Mouse (Mus musculus): ENCODE measurements around the gene Ankrd53. TPM values are rescaled to one million over a fixed set of nuclear protein-coding genes. Genes with fewer than 3 reads are reported as not detected.
"Not testable (repeated sequence)": the region's sequence is repeated elsewhere in the genome, so short reads cannot be mapped to it uniquely, and the experiment has no call there.

Ankrd53 gene
- polyA plus RNA-seq, 1 experiment from 2014 or later = 0.16 TPM

- Histone ChIP-seq H3K9ac (ENCODE audit: low read length) (peak within 1 kb of the TSS; percentile 72), H3K9me3 (ENCODE audit: control insufficient read depth, low read length) (no peaks in the 10 kb centered on the region), H3K4me3 (ENCODE audit: low read depth, low read length) (peak within 1 kb of the TSS; percentile 67), H3K27ac (replicated peaks; ENCODE audit: low read depth, low read length) (0 out of 2 replicates have a peak within 1 kb of the TSS, but pooled peaks have one; percentile 42), H3K36me3 (ENCODE audit: control insufficient read depth, insufficient read depth, low read length) (no peaks in the 10 kb centered on the region; the same call in 1 of the 2 replicates), H3K27me3 (ENCODE audit: control insufficient read depth, insufficient read depth, low read length) (no peaks in the 10 kb centered on the region), H3K4me2 (ENCODE audit: low read depth, severe bottlenecking) (peak within 1 kb of the TSS; percentile 86), H3K4me1 (ENCODE audit: control insufficient read depth, insufficient read depth, low read length) (peaks cover 9% of the 10 kb centered on the region)
- ATAC-seq (ENCODE audit: insufficient number of reproducible peaks, low FRiP score, low TSS enrichment, low read depth) = peak; percentile 83
- DNase-seq (ENCODE audit: low spot score) = peak; percentile 93
- WGBS = under 1% methylated on average over 44 of the region's 45 CpGs
Observed at GRCm38 (mm10) chr6:83775638-83776293, 13.3 kb downstream of the Ankrd53 start, which contains the start of gene Tex261. Tex261 (minus strand) TSS chr6:83775813.

GRCm38 (mm10) chr6:83778306-83778705 lies 15.9 kb downstream of the Ankrd53 start:
- WGBS = 77% methylated on average over 7 of the region's 7 CpGs
- Histone ChIP-seq H3K9ac (ENCODE audit: low read length) (no peak overlapping the region), H3K4me3 (ENCODE audit: low read depth, low read length) (no peak overlapping the region), H3K27ac (replicated peaks; ENCODE audit: low read depth, low read length) (no peak overlapping the region), H3K4me2 (ENCODE audit: low read depth, severe bottlenecking) (no peak overlapping the region), H3K36me3 (ENCODE audit: control insufficient read depth, insufficient read depth, low read length) (no peaks in the 10 kb centered on the region), H3K9me3 (ENCODE audit: control insufficient read depth, low read length) (no peaks in the 10 kb centered on the region), H3K27me3 (ENCODE audit: control insufficient read depth, insufficient read depth, low read length) (no peaks in the 10 kb centered on the region), H3K4me1 (ENCODE audit: control insufficient read depth, insufficient read depth, low read length) (peaks cover 9% of the 10 kb centered on the region)
- no peak for ATAC-seq (ENCODE audit: insufficient number of reproducible peaks, low FRiP score, low TSS enrichment, low read depth)
- DNase-seq (ENCODE audit: low spot score) = no peak

- DNase-seq (ENCODE audit: low spot score) (peak; percentile 54), ATAC-seq (ENCODE audit: insufficient number of reproducible peaks, low FRiP score, low TSS enrichment, low read depth) (no peak)
- no peak overlapping the region for H3K9ac ChIP-seq (ENCODE audit: low read length)
- no peaks in the 10 kb centered on the region for H3K27me3 ChIP-seq (ENCODE audit: control insufficient read depth, insufficient read depth, low read length)
- no peak overlapping the region for H3K4me3 ChIP-seq (ENCODE audit: low read depth, low read length)
- no peaks in the 10 kb centered on the region for H3K9me3 ChIP-seq (ENCODE audit: control insufficient read depth, low read length)
- H3K4me2 ChIP-seq (ENCODE audit: low read depth, severe bottlenecking) = no peak overlapping the region
- peaks cover 9% of the 10 kb centered on the region for H3K4me1 ChIP-seq (ENCODE audit: control insufficient read depth, insufficient read depth, low read length)
- WGBS = 8% methylated on average over 5 of the region's 5 CpGs
- no peaks in the 10 kb centered on the region for H3K36me3 ChIP-seq (ENCODE audit: control insufficient read depth, insufficient read depth, low read length)
- H3K27ac ChIP-seq (replicated peaks; ENCODE audit: low read depth, low read length) = no peak overlapping the region
Observed at GRCm38 (mm10) chr6:83779026-83779425, 16.6 kb downstream of the Ankrd53 start.

GRCm38 (mm10) chr6:83786426-83786825 lies 24.0 kb downstream of the Ankrd53 start:
- DNase-seq (ENCODE audit: low spot score) (no peak), ATAC-seq (ENCODE audit: insufficient number of reproducible peaks, low FRiP score, low TSS enrichment, low read depth) (no peak)
- no peak overlapping the region for H3K27ac ChIP-seq (replicated peaks; ENCODE audit: low read depth, low read length)
- H3K9me3 ChIP-seq (ENCODE audit: control insufficient read depth, low read length) = no peaks in the 10 kb centered on the region
- no peak overlapping the region for H3K9ac ChIP-seq (ENCODE audit: low read length)
- no peaks in the 10 kb centered on the region for H3K27me3 ChIP-seq (ENCODE audit: control insufficient read depth, insufficient read depth, low read length)
- 0 out of 2 replicates have a peak, but pooled peaks cover under 1% of the 10 kb centered on the region for H3K4me1 ChIP-seq (ENCODE audit: control insufficient read depth, insufficient read depth, low read length)
- H3K36me3 ChIP-seq (ENCODE audit: control insufficient read depth, insufficient read depth, low read length) = no peaks in the 10 kb centered on the region
- 81% methylated on average over 3 of the region's 3 CpGs for WGBS
- no peak overlapping the region for H3K4me2 ChIP-seq (ENCODE audit: low read depth, severe bottlenecking)
- H3K4me3 ChIP-seq (ENCODE audit: low read depth, low read length) = no peak overlapping the region

GRCm38 (mm10) chr6:83788554-83788953 lies 26.1 kb downstream of the Ankrd53 start:
- H3K9ac ChIP-seq (ENCODE audit: low read length) = no peak overlapping the region
- no peak for DNase-seq (ENCODE audit: low spot score)

GRCm38 (mm10) chr6:83790533-83790932 lies 28.1 kb downstream of the Ankrd53 start:
- H3K27me3 ChIP-seq (ENCODE audit: control insufficient read depth, insufficient read depth, low read length); H3K27ac ChIP-seq (replicated peaks; ENCODE audit: low read depth, low read length); ATAC-seq (ENCODE audit: insufficient number of reproducible peaks, low FRiP score, low TSS enrichment, low read depth); H3K4me2 ChIP-seq (ENCODE audit: low read depth, severe bottlenecking); DNase-seq (ENCODE audit: low spot score); H3K36me3 ChIP-seq (ENCODE audit: control insufficient read depth, insufficient read depth, low read length); H3K4me3 ChIP-seq (ENCODE audit: low read depth, low read length); H3K9ac ChIP-seq (ENCODE audit: low read length); H3K4me1 ChIP-seq (ENCODE audit: control insufficient read depth, insufficient read depth, low read length); H3K9me3 ChIP-seq (ENCODE audit: control insufficient read depth, low read length): not testable (repeated sequence)
- whole genome bisulfite sequencing = 83% methylated on average over 5 of the region's 5 CpGs

More at GRCm38 (mm10) chr6:83788554-83788953, 26.1 kb downstream of the Ankrd53 start:
- Histone ChIP-seq H3K4me3 (ENCODE audit: low read depth, low read length) (no peak overlapping the region), H3K4me2 (ENCODE audit: low read depth, severe bottlenecking) (no peak overlapping the region), H3K9me3 (ENCODE audit: control insufficient read depth, low read length) (no peaks in the 10 kb centered on the region), H3K4me1 (ENCODE audit: control insufficient read depth, insufficient read depth, low read length) (0 out of 2 replicates have a peak, but pooled peaks cover 3% of the 10 kb centered on the region), H3K36me3 (ENCODE audit: control insufficient read depth, insufficient read depth, low read length) (no peaks in the 10 kb centered on the region), H3K27me3 (ENCODE audit: control insufficient read depth, insufficient read depth, low read length) (no peaks in the 10 kb centered on the region), H3K27ac (replicated peaks; ENCODE audit: low read depth, low read length) (no peak overlapping the region)
- WGBS = 74% methylated on average over 7 of the region's 7 CpGs
- ATAC-seq (ENCODE audit: insufficient number of reproducible peaks, low FRiP score, low TSS enrichment, low read depth) = no peak

GRCm38 (mm10) chr6:83791251-83791890 lies 28.9 kb downstream of the Ankrd53 start:
- no peak overlapping the region for H3K27ac ChIP-seq (replicated peaks; ENCODE audit: low read depth, low read length)
- no peak overlapping the region for H3K9ac ChIP-seq (ENCODE audit: low read length)
- ATAC-seq (ENCODE audit: insufficient number of reproducible peaks, low FRiP score, low TSS enrichment, low read depth) = no peak
- H3K9me3 ChIP-seq (ENCODE audit: control insufficient read depth, low read length) = no peaks in the 10 kb centered on the region
- no peaks in the 10 kb centered on the region for H3K36me3 ChIP-seq (ENCODE audit: control insufficient read depth, insufficient read depth, low read length)
- H3K27me3 ChIP-seq (ENCODE audit: control insufficient read depth, insufficient read depth, low read length) = no peaks in the 10 kb centered on the region
- DNase-seq (ENCODE audit: low spot score) = no peak
- no peak overlapping the region for H3K4me2 ChIP-seq (ENCODE audit: low read depth, severe bottlenecking)
- H3K4me3 ChIP-seq (ENCODE audit: low read depth, low read length) = no peak overlapping the region
- WGBS = 78% methylated on average over 4 of the region's 4 CpGs
- H3K4me1 ChIP-seq (ENCODE audit: control insufficient read depth, insufficient read depth, low read length) = 0 out of 2 replicates have a peak, but pooled peaks cover 3% of the 10 kb centered on the region

- peak; percentile 91 for DNase-seq (ENCODE audit: low spot score)
- H3K9me3 ChIP-seq (ENCODE audit: control insufficient read depth, low read length) = no peaks in the 10 kb centered on the region
- peak within 1 kb of the TSS; percentile 78; the same call in 1 of the 2 replicates for H3K27ac ChIP-seq (replicated peaks; ENCODE audit: low read depth, low read length)
- ATAC-seq (ENCODE audit: insufficient number of reproducible peaks, low FRiP score, low TSS enrichment, low read depth) = peak; percentile 96
- peak within 1 kb of the TSS; percentile 63 for H3K4me3 ChIP-seq (ENCODE audit: low read depth, low read length)
- no peaks in the 10 kb centered on the region for H3K27me3 ChIP-seq (ENCODE audit: control insufficient read depth, insufficient read depth, low read length)
- under 1% methylated on average over 43 of the region's 43 CpGs for WGBS
- H3K4me2 ChIP-seq (ENCODE audit: low read depth, severe bottlenecking) = peak within 1 kb of the TSS; percentile 89
- no peaks in the 10 kb centered on the region for H3K36me3 ChIP-seq (ENCODE audit: control insufficient read depth, insufficient read depth, low read length)
- 0 out of 2 replicates have a peak, but pooled peaks cover 3% of the 10 kb centered on the region for H3K4me1 ChIP-seq (ENCODE audit: control insufficient read depth, insufficient read depth, low read length)
- H3K9ac ChIP-seq (ENCODE audit: low read length) = peak within 1 kb of the TSS; percentile 50
Observed at GRCm38 (mm10) chr6:83794760-83795296, 32.4 kb downstream of the Ankrd53 start, which contains the start of gene Nagk. Nagk (plus strand) TSS chr6:83794982.

Data from limb, embryonic 11.5 days (tissue).